Mouse (Mus musculus) urinary bladder, adult 2 months (tissue): ENCODE measurements around the gene Pigu. TPM values are rescaled to one million over a fixed set of nuclear protein-coding genes. Genes with fewer than 3 reads are reported as not detected.

Source experiments
- DNase-seq: peaks from one replicate; pipeline ENCODE4 v3.0.0; 2022; ENCODE audit warnings: low spot score
- polyA plus RNA-seq: library from polyadenylated mRNA; depleted of rRNA; stranded (reverse); fragments of >200 nt; gene quantifications from 2 replicates; pipeline ENCODE4 v1.2.3, GENCODE M21; 2012; rRNA removed

Pigu gene
- polyA plus RNA-seq, 1 experiment: 32.2 TPM

- peak; percentile 98 for DNase-seq
Observed at GRCm38 (mm10) chr2:155236362-155236992, 120.8 kb downstream of the Pigu start, which contains the start of gene Dynlrb1. Dynlrb1 (plus strand) TSS chr2:155236533.

DNA sequence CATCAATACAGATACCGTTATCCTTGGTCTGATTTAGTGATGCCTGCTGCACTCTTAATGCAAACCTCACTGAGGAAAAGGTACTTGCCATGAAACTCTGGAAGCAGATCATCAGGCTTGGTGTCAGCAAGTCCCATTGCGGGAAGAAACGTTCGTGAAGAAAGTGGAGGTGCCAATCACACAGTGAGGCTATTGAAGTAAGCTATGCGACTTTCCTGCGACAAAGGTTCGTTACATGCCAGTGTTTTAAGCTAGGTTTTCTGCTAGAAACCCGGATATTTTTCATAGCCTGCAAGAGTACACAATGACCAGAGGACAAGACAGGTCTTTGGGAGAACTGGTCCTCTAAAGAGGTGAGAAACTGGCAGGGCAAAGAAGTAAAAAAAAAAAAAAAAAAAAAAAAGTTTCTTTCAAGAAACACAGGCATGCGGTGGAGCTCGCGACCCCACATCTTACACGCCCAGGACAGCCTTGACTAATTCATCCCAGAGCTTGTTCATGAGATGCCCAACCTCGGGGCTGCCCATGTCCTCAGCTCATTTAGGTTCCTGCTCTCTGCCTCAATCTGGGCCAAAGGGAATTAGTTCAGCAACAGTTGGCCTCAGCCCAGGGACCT, 121.4 kb downstream of the Pigu start:
- DNase-seq: no peak

Other genes with a start within 250 kb of the Pigu start
- gene Itch, start 223.9 kb downstream of the Pigu start, polyA plus RNA-seq: 20.8 and 26.9 TPM in 2 replicates
- 539 and 645 TPM in 2 replicates for gene Dynlrb1, start 120.9 kb downstream of the Pigu start, polyA plus RNA-seq
- gene Map1lc3a, start 81.1 kb downstream of the Pigu start, polyA plus RNA-seq: 150 and 161 TPM in 2 replicates
- 82.3 and 107 TPM in 2 replicates for gene Trp53inp2, start 23.6 kb upstream of the Pigu start, polyA plus RNA-seq
- gene Ncoa6, start 116.5 kb upstream of the Pigu start, polyA plus RNA-seq: 22.7 and 29.9 TPM in 2 replicates
- gene Acss2, start 160.5 kb upstream of the Pigu start, polyA plus RNA-seq: 22.9 and 27.8 TPM in 2 replicates
- gene Ggt7, start 160.8 kb upstream of the Pigu start, polyA plus RNA-seq: 8.6 and 11.3 TPM in 2 replicates
- gene Gss, start 235.4 kb upstream of the Pigu start, polyA plus RNA-seq: 15.4 and 17.5 TPM in 2 replicates